ENCODE assay signal across 13 mouse cellular contexts in the genomic region with DNA sequence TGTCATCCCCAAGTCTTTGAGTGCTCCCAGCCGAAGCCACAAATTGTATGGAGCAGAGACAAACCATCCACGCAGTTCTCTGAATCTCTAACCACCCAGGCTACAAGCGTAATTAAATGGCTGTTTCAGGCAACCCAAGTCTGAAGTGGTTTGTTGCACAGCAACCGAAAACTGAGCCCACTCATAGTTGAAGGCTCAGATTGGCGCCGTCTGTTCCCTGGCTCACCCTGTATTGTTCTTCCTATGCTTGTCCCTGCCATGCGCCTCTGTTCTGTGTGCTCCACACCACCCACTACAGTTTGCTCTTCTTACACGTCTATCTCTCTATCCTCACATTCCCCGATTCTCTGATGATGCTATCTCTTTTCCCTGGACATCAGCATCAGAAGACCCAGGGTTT. TPM values are rescaled to one million over a fixed set of nuclear protein-coding genes. Genes with fewer than 3 reads are reported as not detected.
DNase-seq lines count a peak whose midpoint lies in the region; ATAC-seq lines count a peak whose summit lies in the region.
"Had no signal": no experiment of that assay in that cellular context is flagged by ENCODE, and none has a peak within 500 bp of the region (broad histone marks: within the 10 kb centered on the region; RNA-seq: fewer than 3 reads in every experiment).

No protein-coding gene starts in this region.

- no peaks in the 10 kb centered on the region for H3K4me1 ChIP-seq in forebrain, embryonic 12.5 days
- H3K4me1 ChIP-seq in forebrain, embryonic 15.5 days = peaks cover 17% of the 10 kb centered on the region
- H3K4me1 ChIP-seq in embryonic facial prominence, embryonic 15.5 days = no peaks in the 10 kb centered on the region
- 0 out of 2 replicates have a peak, but pooled peaks cover 3% of the 10 kb centered on the region for H3K4me1 ChIP-seq in hindbrain, embryonic 10.5 days (replicated peaks)
- peaks cover 7% of the 10 kb centered on the region for H3K4me1 ChIP-seq in hindbrain, embryonic 13.5 days (replicated peaks)
- H3K4me1 ChIP-seq: intestine, embryonic 15.5 days had no signal

- peak; percentile 49; the same call in 1 of the 2 replicates for ATAC-seq in forebrain, embryonic 12.5 days (ENCODE audit: low FRiP score)
- ATAC-seq in forebrain, embryonic 15.5 days (replicated peaks) = no peak; the same call in 1 of the 2 replicates
- peak; percentile 34; the same call in 1 of the 2 replicates for ATAC-seq in embryonic facial prominence, embryonic 15.5 days (ENCODE audit: insufficient number of reproducible peaks, low FRiP score, low TSS enrichment, low read depth)
- ATAC-seq in hindbrain, embryonic 13.5 days (ENCODE audit: low FRiP score) = no peak
- ATAC-seq: intestine, embryonic 15.5 days had no signal

- intact Hi-C loops in left cerebral cortex, postnatal 36 days (cut with DNase I) = no loop called here

- no peaks in the 10 kb centered on the region for H3K27me3 ChIP-seq in forebrain, embryonic 12.5 days
- no peaks in the 10 kb centered on the region for H3K27me3 ChIP-seq in forebrain, embryonic 15.5 days
- no peaks in the 10 kb centered on the region for H3K27me3 ChIP-seq in embryonic facial prominence, embryonic 15.5 days
- H3K27me3 ChIP-seq in hindbrain, embryonic 10.5 days (ENCODE audit: insufficient read depth, poor library complexity, severe bottlenecking) = no peaks in the 10 kb centered on the region
- H3K27me3 ChIP-seq in hindbrain, embryonic 13.5 days = no peaks in the 10 kb centered on the region
- H3K27me3 ChIP-seq: intestine, embryonic 15.5 days had no signal

- DNase-seq in layer of hippocampus, adult 8-10 months (ENCODE audit: low spot score in 2 of 2) = peak; percentile 81
- DNase-seq in left cerebral cortex, postnatal 36 days (ENCODE audit: low spot score in 2 of 2) = peak; percentile 57 to 58
- no peak for DNase-seq in thymus, postnatal 10 days (ENCODE audit: low spot score in 2 of 2)
- DNase-seq in hindbrain, embryonic 10.5 days (ENCODE audit: low spot score) = no peak
- DNase-seq: adrenal gland, adult 2 months; heart, postnatal 36 days; kidney, postnatal 14 days; thymus, adult 18-20 months had no signal

- no peak overlapping the region for H3K9ac ChIP-seq in forebrain, embryonic 12.5 days
- no peak overlapping the region for H3K9ac ChIP-seq in forebrain, embryonic 15.5 days (replicated peaks)
- H3K9ac ChIP-seq in embryonic facial prominence, embryonic 15.5 days = no peak overlapping the region
- H3K9ac ChIP-seq in hindbrain, embryonic 13.5 days = no peak overlapping the region
- H3K9ac ChIP-seq: intestine, embryonic 15.5 days had no signal

- H3K9me3 ChIP-seq in forebrain, embryonic 12.5 days = peaks cover under 1% of the 10 kb centered on the region; the same call in 1 of the 2 replicates
- no peaks in the 10 kb centered on the region; the same call in 1 of the 2 replicates for H3K9me3 ChIP-seq in forebrain, embryonic 15.5 days
- no peaks in the 10 kb centered on the region for H3K9me3 ChIP-seq in embryonic facial prominence, embryonic 15.5 days (replicated peaks)
- H3K9me3 ChIP-seq in hindbrain, embryonic 10.5 days = peaks cover 6% of the 10 kb centered on the region
- H3K9me3 ChIP-seq in hindbrain, embryonic 13.5 days = 0 out of 2 replicates have a peak, but pooled peaks cover 4% of the 10 kb centered on the region
- H3K9me3 ChIP-seq: intestine, embryonic 15.5 days had no signal

- no peaks in the 10 kb centered on the region for H3K36me3 ChIP-seq in forebrain, embryonic 12.5 days (replicated peaks)
- H3K36me3 ChIP-seq in forebrain, embryonic 15.5 days = no peaks in the 10 kb centered on the region
- H3K36me3 ChIP-seq in embryonic facial prominence, embryonic 15.5 days = no peaks in the 10 kb centered on the region
- H3K36me3 ChIP-seq in hindbrain, embryonic 10.5 days = no peaks in the 10 kb centered on the region
- no peaks in the 10 kb centered on the region; the same call in 1 of the 2 replicates for H3K36me3 ChIP-seq in hindbrain, embryonic 13.5 days
- H3K36me3 ChIP-seq: intestine, embryonic 15.5 days had no signal

- no peak overlapping the region for H3K4me2 ChIP-seq in forebrain, embryonic 12.5 days
- H3K4me2 ChIP-seq in forebrain, embryonic 15.5 days (replicated peaks) = no peak overlapping the region
- H3K4me2 ChIP-seq in embryonic facial prominence, embryonic 15.5 days (replicated peaks) = no peak overlapping the region
- H3K4me2 ChIP-seq in hindbrain, embryonic 13.5 days = no peak overlapping the region
- H3K4me2 ChIP-seq: intestine, embryonic 15.5 days had no signal

- H3K27ac ChIP-seq in forebrain, embryonic 12.5 days = no peak overlapping the region
- H3K27ac ChIP-seq in forebrain, embryonic 15.5 days (replicated peaks) = no peak overlapping the region
- no peak overlapping the region for H3K27ac ChIP-seq in embryonic facial prominence, embryonic 15.5 days (replicated peaks)
- no peak overlapping the region for H3K27ac ChIP-seq in hindbrain, embryonic 10.5 days
- no peak overlapping the region for H3K27ac ChIP-seq in hindbrain, embryonic 13.5 days
- H3K27ac ChIP-seq: intestine, embryonic 15.5 days had no signal

- WGBS in forebrain, embryonic 12.5 days = 71% methylated on average over 9 of the region's 9 CpGs
- WGBS in forebrain, embryonic 15.5 days = 68% methylated on average over 9 of the region's 9 CpGs
- WGBS in embryonic facial prominence, embryonic 15.5 days = 66% methylated on average over 9 of the region's 9 CpGs
- WGBS in hindbrain, embryonic 10.5 days = 89% methylated on average over 9 of the region's 9 CpGs
- WGBS in hindbrain, embryonic 13.5 days = 83% methylated on average over 9 of the region's 9 CpGs

- no peak overlapping the region for H3K4me3 ChIP-seq in forebrain, embryonic 12.5 days (replicated peaks)
- H3K4me3 ChIP-seq in forebrain, embryonic 15.5 days = no peak overlapping the region
- no peak overlapping the region for H3K4me3 ChIP-seq in embryonic facial prominence, embryonic 15.5 days (replicated peaks)
- H3K4me3 ChIP-seq in hindbrain, embryonic 10.5 days = no peak overlapping the region
- no peak overlapping the region for H3K4me3 ChIP-seq in hindbrain, embryonic 13.5 days
- H3K4me3 ChIP-seq: intestine, embryonic 15.5 days had no signal

RNA-seq across cellular contexts. Expression of a gene that starts 15.8 kb away (rescaled TPM):
- 4.9 and 6.1 TPM in 2 replicates for polyA plus RNA-seq in forebrain, embryonic 12.5 days (2016; fragmentation: Nextera tagmentation; extraction: Ambion mirVana)
- 5.3 and 5.4 TPM in 2 replicates for polyA plus RNA-seq in forebrain, embryonic 15.5 days (2015; fragmentation: Nextera tagmentation; extraction: Ambion mirVana)
- polyA plus RNA-seq in embryonic facial prominence, embryonic 15.5 days (2015; fragmentation: Nextera tagmentation; extraction: Ambion mirVana) = 4.7 and 5.0 TPM in 2 replicates
- total RNA-seq in layer of hippocampus, adult 8-10 months (2022) = 10 to 100 TPM; 49.7 to 60.5 (median 54.2) TPM
- total RNA-seq in left cerebral cortex, postnatal 36 days (2021) = 10 to 100 TPM; 50.5 to 55.9 TPM
- 3.3 and 3.5 TPM in 2 replicates for polyA plus RNA-seq in hindbrain, embryonic 10.5 days (2016; fragmentation: Nextera tagmentation; extraction: Ambion mirVana)
- polyA plus RNA-seq in hindbrain, embryonic 13.5 days (2015; fragmentation: Nextera tagmentation; extraction: Ambion mirVana) = 5.2 and 5.6 TPM in 2 replicates

Comparison
In these comparisons a context has a peak if more than half of its experiments do, and no peak if none do; other contexts are left out.
1. ATAC-seq: peak in forebrain, embryonic 12.5 days (single experiment) and embryonic facial prominence, embryonic 15.5 days (single experiment); none in forebrain, embryonic 15.5 days (single experiment) and hindbrain, embryonic 13.5 days (single experiment).
2. DNase-seq: peak in layer of hippocampus, adult 8-10 months (2 of 2) and left cerebral cortex, postnatal 36 days (2 of 2); none in thymus, postnatal 10 days (0 of 2) and hindbrain, embryonic 10.5 days (single experiment).